Mouse (Mus musculus): ENCODE data around the gene Klk9.

DNA sequence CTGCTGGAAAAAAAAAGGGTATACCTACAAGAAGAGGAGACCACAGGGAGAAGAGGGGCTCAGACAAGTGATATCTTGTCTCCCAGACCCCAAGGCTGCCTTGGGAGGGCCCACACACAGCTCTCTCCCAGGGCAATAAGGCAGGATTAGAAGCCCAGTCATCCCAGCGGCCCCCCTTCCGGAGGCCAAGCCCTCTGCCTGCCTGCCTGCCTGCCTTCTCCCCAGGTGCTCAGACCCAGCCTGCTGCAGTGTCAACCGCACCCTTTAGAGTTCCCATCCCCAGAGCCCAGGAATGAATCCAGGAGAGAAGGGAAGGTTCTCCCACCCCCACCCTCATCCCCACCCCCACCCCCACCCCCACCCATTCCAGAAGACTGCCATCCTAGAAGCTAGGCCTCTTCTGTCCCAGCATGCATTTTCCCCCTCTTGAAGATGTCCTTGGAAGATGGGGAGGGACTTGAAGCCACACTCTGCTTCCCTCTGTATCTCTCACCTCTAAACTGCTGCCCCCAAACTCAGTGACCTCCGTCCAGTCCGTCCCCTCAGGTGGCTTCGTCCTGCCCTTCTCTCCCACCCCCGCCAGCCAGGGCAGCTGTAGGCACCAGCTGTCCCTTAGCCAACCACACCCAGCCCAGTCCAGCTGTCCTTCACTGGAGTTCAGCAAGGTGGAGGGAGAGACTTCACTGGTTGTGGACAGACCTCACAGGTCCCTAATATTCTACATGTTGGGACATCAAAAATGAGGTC is 16.2 kb upstream of the Klk9 start:
- TF ChIP-seq POLR2A (IDR thresholded peaks at IDR 0.05; ENCODE audit: insufficient read depth, low read depth, low read length), result no peak
- TF ChIP-seq CTCF (IDR thresholded peaks at IDR 0.05; ENCODE audit: insufficient read depth, low read depth, low read length), result no peak

Data from olfactory bulb, adult 2 months (tissue).